Mouse (Mus musculus): Measurements from ENCODE around the gene Gucy2g. TPM values are rescaled to one million over a fixed set of nuclear protein-coding genes. Genes with fewer than 3 reads are reported as not detected.
"Not testable (repeated sequence)": the region's sequence is repeated elsewhere in the genome, so short reads cannot be mapped to it uniquely, and the experiment has no call there.

Gucy2g gene
- polyA plus RNA-seq, 1 experiment from 2014 or later = 0.06 TPM

DNA sequence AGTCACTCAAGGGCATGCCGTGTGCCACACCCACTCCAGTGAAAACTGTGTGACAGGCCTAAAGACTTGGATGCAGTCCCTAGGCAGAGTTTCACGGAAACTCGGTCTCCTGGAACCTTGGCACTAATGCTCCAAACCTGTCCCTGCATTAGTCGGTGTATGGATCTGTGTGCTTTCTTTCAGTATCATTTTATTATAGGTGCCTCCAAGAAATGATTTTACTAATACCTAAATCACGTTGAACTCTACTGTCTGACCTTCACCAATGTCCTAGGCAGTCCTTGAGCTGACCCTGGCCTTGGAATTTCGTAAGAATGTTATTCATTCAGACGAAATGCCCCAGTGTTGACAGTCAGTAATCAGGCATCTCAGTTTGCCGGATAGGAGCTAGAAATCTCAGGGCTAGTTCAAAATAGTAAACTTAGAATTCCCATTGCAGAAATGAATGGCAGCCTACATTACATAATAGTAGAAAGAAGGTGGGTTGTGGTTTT lies 71.8 kb downstream of the Gucy2g start:
- not testable (repeated sequence) for H3K36me3 ChIP-seq (ENCODE audit: control insufficient read depth, insufficient read depth, low read length); H3K27ac ChIP-seq (replicated peaks; ENCODE audit: low read depth, low read length); H3K9ac ChIP-seq (ENCODE audit: low read depth, low read length); H3K4me2 ChIP-seq (ENCODE audit: low read depth, low read length); H3K27me3 ChIP-seq (replicated peaks; ENCODE audit: control insufficient read depth, insufficient read depth, low read length); ATAC-seq (ENCODE audit: low read depth); H3K4me1 ChIP-seq (ENCODE audit: control insufficient read depth, insufficient read depth, low read length); H3K9me3 ChIP-seq (ENCODE audit: control insufficient read depth, low read length); H3K4me3 ChIP-seq (ENCODE audit: low read depth, low read length); DNase-seq (ENCODE audit: low spot score)
- 89% methylated on average over 8 of the region's 8 CpGs for WGBS

DNA sequence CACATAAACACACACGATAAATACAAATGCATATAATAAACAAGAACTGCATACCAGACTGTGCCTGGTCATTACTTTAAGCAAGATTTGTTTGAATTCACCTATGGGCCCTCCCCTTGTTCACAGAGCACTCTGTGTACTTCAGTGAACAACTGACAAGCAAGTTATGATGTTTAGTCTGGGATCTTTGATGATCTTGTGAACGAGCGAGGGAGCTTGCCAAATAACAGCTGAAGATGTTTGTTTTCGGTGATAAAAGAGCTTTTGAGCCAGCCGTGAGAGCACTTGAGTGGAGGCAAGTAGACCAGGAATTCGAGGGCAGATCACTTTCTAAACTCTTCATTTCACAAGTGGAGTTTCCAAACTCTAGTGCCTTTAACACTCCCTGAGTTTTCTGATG lies 72.7 kb downstream of the Gucy2g start:
- Histone ChIP-seq H3K9ac (ENCODE audit: low read depth, low read length) (no peak overlapping the region), H3K36me3 (ENCODE audit: control insufficient read depth, insufficient read depth, low read length) (no peaks in the 10 kb centered on the region), H3K4me3 (ENCODE audit: low read depth, low read length) (no peak overlapping the region), H3K9me3 (ENCODE audit: control insufficient read depth, low read length) (peaks cover 7% of the 10 kb centered on the region; the same call in 1 of the 2 replicates), H3K27ac (replicated peaks; ENCODE audit: low read depth, low read length) (no peak overlapping the region), H3K4me2 (ENCODE audit: low read depth, low read length) (no peak overlapping the region), H3K4me1 (ENCODE audit: control insufficient read depth, insufficient read depth, low read length) (no peaks in the 10 kb centered on the region), H3K27me3 (replicated peaks; ENCODE audit: control insufficient read depth, insufficient read depth, low read length) (no peaks in the 10 kb centered on the region)
- ATAC-seq (ENCODE audit: low read depth) (no peak), DNase-seq (ENCODE audit: low spot score) (no peak)
- 74% methylated on average over 6 of the region's 6 CpGs for WGBS

- Histone ChIP-seq H3K27me3 (replicated peaks; ENCODE audit: control insufficient read depth, insufficient read depth, low read length) (no peaks in the 10 kb centered on the region), H3K9me3 (ENCODE audit: control insufficient read depth, low read length) (peaks cover 7% of the 10 kb centered on the region; the same call in 1 of the 2 replicates), H3K9ac (ENCODE audit: low read depth, low read length) (no peak overlapping the region), H3K4me1 (ENCODE audit: control insufficient read depth, insufficient read depth, low read length) (no peaks in the 10 kb centered on the region), H3K27ac (replicated peaks; ENCODE audit: low read depth, low read length) (no peak overlapping the region), H3K4me3 (ENCODE audit: low read depth, low read length) (no peak overlapping the region), H3K36me3 (ENCODE audit: control insufficient read depth, insufficient read depth, low read length) (no peaks in the 10 kb centered on the region), H3K4me2 (ENCODE audit: low read depth, low read length) (no peak overlapping the region)
- 51% methylated on average over 2 of the region's 2 CpGs for WGBS
- DNase-seq (ENCODE audit: low spot score) (no peak), ATAC-seq (ENCODE audit: low read depth) (no peak)
Observed at GRCm38 (mm10) chr19:55167741-55168140, 73.3 kb downstream of the Gucy2g start.

GRCm38 (mm10) chr19:55166741-55167140 lies 74.3 kb downstream of the Gucy2g start:
- Histone ChIP-seq H3K27ac (replicated peaks; ENCODE audit: low read depth, low read length) (no peak overlapping the region), H3K27me3 (replicated peaks; ENCODE audit: control insufficient read depth, insufficient read depth, low read length) (no peaks in the 10 kb centered on the region), H3K9ac (ENCODE audit: low read depth, low read length) (no peak overlapping the region), H3K9me3 (ENCODE audit: control insufficient read depth, low read length) (peaks cover 7% of the 10 kb centered on the region; the same call in 1 of the 2 replicates), H3K36me3 (ENCODE audit: control insufficient read depth, insufficient read depth, low read length) (no peaks in the 10 kb centered on the region), H3K4me2 (ENCODE audit: low read depth, low read length) (no peak overlapping the region), H3K4me1 (ENCODE audit: control insufficient read depth, insufficient read depth, low read length) (no peaks in the 10 kb centered on the region), H3K4me3 (ENCODE audit: low read depth, low read length) (no peak overlapping the region)
- no peak for ATAC-seq (ENCODE audit: low read depth)
- WGBS = 94% methylated on average over 2 of the region's 2 CpGs
- DNase-seq (ENCODE audit: low spot score) = no peak

DNA sequence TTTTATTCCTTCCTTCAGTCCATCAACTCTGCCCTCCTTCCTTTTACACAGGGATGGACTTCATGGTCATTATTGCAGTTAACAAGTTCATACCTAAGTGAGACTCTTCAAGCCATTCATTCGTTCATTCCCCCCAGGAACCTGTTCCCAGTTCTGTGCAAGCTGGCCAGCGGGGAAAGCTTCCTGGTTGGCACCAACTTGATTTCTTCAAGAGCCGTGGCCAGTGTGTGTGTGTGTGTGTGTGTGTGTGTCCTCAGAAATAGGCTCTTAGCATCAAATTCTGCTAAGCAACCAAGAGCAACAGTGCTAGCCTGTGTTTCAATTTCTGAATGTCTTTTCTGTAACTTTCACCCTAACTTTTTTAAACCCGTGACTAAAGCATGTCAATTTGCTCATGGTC lies 75.1 kb downstream of the Gucy2g start:
- Histone ChIP-seq H3K36me3 (ENCODE audit: control insufficient read depth, insufficient read depth, low read length) (no peaks in the 10 kb centered on the region), H3K27ac (replicated peaks; ENCODE audit: low read depth, low read length) (no peak overlapping the region), H3K4me3 (ENCODE audit: low read depth, low read length) (no peak overlapping the region), H3K9ac (ENCODE audit: low read depth, low read length) (no peak overlapping the region), H3K9me3 (ENCODE audit: control insufficient read depth, low read length) (peaks cover 7% of the 10 kb centered on the region; the same call in 1 of the 2 replicates), H3K4me2 (ENCODE audit: low read depth, low read length) (no peak overlapping the region), H3K4me1 (ENCODE audit: control insufficient read depth, insufficient read depth, low read length) (no peaks in the 10 kb centered on the region), H3K27me3 (replicated peaks; ENCODE audit: control insufficient read depth, insufficient read depth, low read length) (no peaks in the 10 kb centered on the region)
- ATAC-seq (ENCODE audit: low read depth) = no peak
- 76% methylated on average over 4 of the region's 4 CpGs for WGBS
- DNase-seq (ENCODE audit: low spot score) = peak; percentile 16

DNA sequence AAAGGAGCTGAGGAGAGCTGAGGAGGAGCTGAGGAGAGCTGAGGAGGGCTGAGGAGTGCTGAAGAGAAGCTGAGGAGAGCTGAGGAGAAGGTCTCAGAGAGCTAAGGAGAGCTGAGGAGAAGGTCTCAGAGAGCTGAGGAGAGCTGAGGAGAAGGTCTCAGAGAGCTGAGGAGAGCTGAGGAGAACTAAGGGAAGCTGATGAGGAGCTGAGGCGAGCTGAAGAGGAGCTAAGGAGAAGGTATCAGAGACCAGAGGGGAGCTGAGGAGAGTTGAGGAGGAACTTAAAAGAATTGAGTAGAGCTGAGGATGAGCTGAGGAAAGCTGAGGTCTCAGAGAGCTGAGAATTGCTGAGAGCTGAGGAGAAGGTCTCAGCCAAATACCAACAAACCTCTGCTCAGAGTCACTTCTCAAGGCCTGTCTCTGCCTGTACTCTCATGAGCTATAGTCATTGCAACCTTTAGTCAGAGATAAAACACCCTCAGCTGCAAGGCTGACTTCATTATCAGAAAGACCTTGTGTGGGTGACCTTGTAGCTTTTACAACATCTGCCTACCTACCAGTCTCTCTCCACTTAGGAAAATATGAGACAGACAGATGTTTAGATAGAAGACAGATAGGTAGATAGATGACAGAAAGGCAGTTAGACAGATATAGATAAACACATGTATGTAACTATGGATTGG lies 75.7 kb downstream of the Gucy2g start:
- Histone ChIP-seq H3K27me3 (replicated peaks; ENCODE audit: control insufficient read depth, insufficient read depth, low read length) (no peaks in the 10 kb centered on the region), H3K4me1 (ENCODE audit: control insufficient read depth, insufficient read depth, low read length) (no peaks in the 10 kb centered on the region), H3K9me3 (ENCODE audit: control insufficient read depth, low read length) (peaks cover 7% of the 10 kb centered on the region; the same call in 1 of the 2 replicates), H3K36me3 (ENCODE audit: control insufficient read depth, insufficient read depth, low read length) (no peaks in the 10 kb centered on the region), H3K27ac (replicated peaks; ENCODE audit: low read depth, low read length) (no peak overlapping the region), H3K9ac (ENCODE audit: low read depth, low read length) (no peak overlapping the region), H3K4me2 (ENCODE audit: low read depth, low read length) (no peak overlapping the region), H3K4me3 (ENCODE audit: low read depth, low read length) (no peak overlapping the region)
- no peak for DNase-seq (ENCODE audit: low spot score)
- ATAC-seq (ENCODE audit: low read depth) = no peak
- WGBS = 81% methylated on average over 1 of the region's 1 CpGs

DNA sequence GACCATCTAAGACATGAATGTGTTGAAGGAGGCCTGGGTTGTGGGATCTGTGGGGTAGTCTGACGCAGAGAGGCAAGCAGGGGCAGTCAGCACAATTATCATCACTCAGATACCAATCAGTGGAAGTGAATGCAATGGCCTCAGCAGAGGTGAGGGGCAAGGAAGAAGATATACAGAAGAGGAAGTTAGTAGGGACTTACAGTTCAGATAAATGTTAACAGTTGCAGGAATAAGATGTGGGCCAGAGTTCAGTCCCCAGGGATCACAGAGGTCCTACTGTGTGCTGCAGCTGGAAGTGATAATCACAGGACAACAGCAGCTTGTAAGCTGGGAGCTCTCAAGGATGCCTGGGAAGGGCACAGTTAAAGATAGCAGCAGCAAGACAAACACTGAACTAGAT lies 76.9 kb downstream of the Gucy2g start:
- Histone ChIP-seq H3K27me3 (replicated peaks; ENCODE audit: control insufficient read depth, insufficient read depth, low read length) (no peaks in the 10 kb centered on the region), H3K4me2 (ENCODE audit: low read depth, low read length) (no peak overlapping the region), H3K27ac (replicated peaks; ENCODE audit: low read depth, low read length) (no peak overlapping the region), H3K4me3 (ENCODE audit: low read depth, low read length) (no peak overlapping the region), H3K4me1 (ENCODE audit: control insufficient read depth, insufficient read depth, low read length) (no peaks in the 10 kb centered on the region), H3K36me3 (ENCODE audit: control insufficient read depth, insufficient read depth, low read length) (no peaks in the 10 kb centered on the region), H3K9ac (ENCODE audit: low read depth, low read length) (no peak overlapping the region), H3K9me3 (ENCODE audit: control insufficient read depth, low read length) (no peaks in the 10 kb centered on the region)
- DNase-seq (ENCODE audit: low spot score) (no peak), ATAC-seq (ENCODE audit: low read depth) (no peak)
- 48% methylated on average over 1 of the region's 1 CpGs for WGBS

- ATAC-seq (ENCODE audit: low read depth) = no peak
- Histone ChIP-seq H3K4me3 (ENCODE audit: low read depth, low read length) (no peak overlapping the region), H3K9me3 (ENCODE audit: control insufficient read depth, low read length) (no peaks in the 10 kb centered on the region), H3K36me3 (ENCODE audit: control insufficient read depth, insufficient read depth, low read length) (no peaks in the 10 kb centered on the region), H3K4me1 (ENCODE audit: control insufficient read depth, insufficient read depth, low read length) (no peaks in the 10 kb centered on the region), H3K27me3 (replicated peaks; ENCODE audit: control insufficient read depth, insufficient read depth, low read length) (no peaks in the 10 kb centered on the region), H3K27ac (replicated peaks; ENCODE audit: low read depth, low read length) (no peak overlapping the region), H3K4me2 (ENCODE audit: low read depth, low read length) (no peak overlapping the region), H3K9ac (ENCODE audit: low read depth, low read length) (no peak overlapping the region)
- no peak for DNase-seq (ENCODE audit: low spot score)
- 80% methylated on average over 4 of the region's 4 CpGs for WGBS
Observed at GRCm38 (mm10) chr19:55162271-55162670, 78.8 kb downstream of the Gucy2g start.

DNA sequence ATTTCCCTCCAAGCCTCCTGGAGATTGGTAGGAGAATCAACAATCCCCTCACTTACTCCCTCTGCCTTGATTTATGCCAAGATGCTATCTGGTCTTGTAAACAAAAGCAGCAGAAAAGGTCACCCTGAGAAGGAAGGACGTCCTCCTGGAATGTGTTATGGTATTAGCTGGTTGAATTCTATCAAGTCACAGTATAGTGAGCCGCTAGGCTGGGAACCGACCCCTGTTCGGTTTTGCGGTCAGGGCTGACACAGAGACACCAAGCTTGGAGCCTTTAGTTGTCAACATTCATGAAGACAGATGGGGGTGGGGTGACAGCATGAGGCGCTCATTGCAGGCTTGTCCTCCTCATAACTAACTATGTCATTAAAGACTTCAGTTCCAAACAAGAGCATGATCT lies 81.2 kb downstream of the Gucy2g start:
- ATAC-seq (ENCODE audit: low read depth) = no peak
- no peaks in the 10 kb centered on the region for H3K9me3 ChIP-seq (ENCODE audit: control insufficient read depth, low read length)
- H3K9ac ChIP-seq (ENCODE audit: low read depth, low read length) = no peak overlapping the region
- H3K4me1 ChIP-seq (ENCODE audit: control insufficient read depth, insufficient read depth, low read length) = no peaks in the 10 kb centered on the region
- DNase-seq (ENCODE audit: low spot score) = no peak
- H3K27me3 ChIP-seq (replicated peaks; ENCODE audit: control insufficient read depth, insufficient read depth, low read length) = no peaks in the 10 kb centered on the region
- H3K36me3 ChIP-seq (ENCODE audit: control insufficient read depth, insufficient read depth, low read length) = no peaks in the 10 kb centered on the region
- 80% methylated on average over 6 of the region's 6 CpGs for WGBS
- H3K4me3 ChIP-seq (ENCODE audit: low read depth, low read length) = no peak overlapping the region
- no peak overlapping the region for H3K27ac ChIP-seq (replicated peaks; ENCODE audit: low read depth, low read length)
- H3K4me2 ChIP-seq (ENCODE audit: low read depth, low read length) = no peak overlapping the region
